Mouse (Mus musculus) CH12F3 (cell line): Measurements from ENCODE around the gene Phf6.
"Not testable (repeated sequence)": the region's sequence is repeated elsewhere in the genome, so short reads cannot be mapped to it uniquely, and the experiment has no call there.

ENCODE experiments used
- in situ Hi-C: fragments of 300-500 bp; cut with MboI; formaldehyde crosslinking; loops from 2 replicates; pipeline ENCODE4 v1.14.3; 2020; ENCODE audit warnings: low sequenced_read_pairs

Phf6 gene

DNA sequence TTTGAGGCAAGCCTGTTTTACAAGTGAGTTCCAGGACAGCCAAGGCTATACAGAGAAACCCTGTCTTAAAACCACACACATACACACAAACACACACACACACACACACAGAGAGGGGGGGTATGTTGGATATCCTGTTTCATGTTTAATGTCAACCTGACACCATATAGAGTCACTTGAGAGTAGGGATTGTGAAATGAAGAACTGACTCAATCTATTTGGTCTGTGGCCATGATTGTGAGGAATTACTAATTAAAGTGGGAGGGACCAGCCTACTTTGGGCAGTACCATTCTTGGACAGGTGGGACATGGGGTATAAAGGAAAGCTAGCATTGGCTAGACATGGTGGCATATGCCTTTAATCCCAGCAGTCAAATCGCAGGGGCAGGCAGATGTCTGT lies 60.6 kb downstream of the Phf6 start:
- in situ Hi-C loops: no loop called here

DNA sequence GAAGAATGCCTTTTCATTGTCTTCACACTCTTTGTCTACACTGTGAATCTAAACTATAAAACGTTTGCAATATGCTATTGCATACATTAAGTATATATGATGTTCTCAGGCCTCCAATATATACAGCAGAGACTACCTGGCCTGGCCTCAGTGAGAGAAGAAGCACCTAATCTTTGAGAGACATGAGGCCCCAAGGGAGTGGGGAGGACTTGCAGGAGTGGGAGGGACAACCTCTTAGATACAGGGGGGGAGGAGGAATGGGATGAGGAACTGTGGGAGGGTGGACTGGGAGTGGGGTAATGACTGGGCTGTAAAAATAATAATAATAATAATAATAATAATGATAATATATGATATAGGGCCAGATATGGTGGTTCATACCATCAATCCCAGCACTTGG lies 66.5 kb downstream of the Phf6 start:
- in situ Hi-C loops: no loop called here

DNA sequence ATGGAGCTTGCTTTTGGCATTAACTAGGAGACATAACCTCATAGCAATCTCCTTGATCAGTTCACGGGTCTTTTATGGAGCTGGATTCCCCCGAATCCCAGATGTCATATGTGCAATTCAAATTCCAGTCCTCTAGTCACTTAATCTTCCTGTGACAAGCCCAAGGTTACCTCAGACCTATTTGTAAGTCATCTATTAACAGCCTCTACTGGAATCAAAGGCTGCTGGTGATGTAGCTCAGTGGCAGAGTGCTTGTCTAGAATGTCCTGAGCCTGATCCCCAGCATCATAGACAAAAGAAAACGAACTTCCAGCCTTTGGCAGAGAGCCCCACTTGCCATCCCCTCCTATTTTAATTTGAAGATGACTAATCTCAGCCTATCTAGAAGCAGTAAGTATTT lies 69.3 kb downstream of the Phf6 start:
- in situ Hi-C loops: no loop called here

DNA sequence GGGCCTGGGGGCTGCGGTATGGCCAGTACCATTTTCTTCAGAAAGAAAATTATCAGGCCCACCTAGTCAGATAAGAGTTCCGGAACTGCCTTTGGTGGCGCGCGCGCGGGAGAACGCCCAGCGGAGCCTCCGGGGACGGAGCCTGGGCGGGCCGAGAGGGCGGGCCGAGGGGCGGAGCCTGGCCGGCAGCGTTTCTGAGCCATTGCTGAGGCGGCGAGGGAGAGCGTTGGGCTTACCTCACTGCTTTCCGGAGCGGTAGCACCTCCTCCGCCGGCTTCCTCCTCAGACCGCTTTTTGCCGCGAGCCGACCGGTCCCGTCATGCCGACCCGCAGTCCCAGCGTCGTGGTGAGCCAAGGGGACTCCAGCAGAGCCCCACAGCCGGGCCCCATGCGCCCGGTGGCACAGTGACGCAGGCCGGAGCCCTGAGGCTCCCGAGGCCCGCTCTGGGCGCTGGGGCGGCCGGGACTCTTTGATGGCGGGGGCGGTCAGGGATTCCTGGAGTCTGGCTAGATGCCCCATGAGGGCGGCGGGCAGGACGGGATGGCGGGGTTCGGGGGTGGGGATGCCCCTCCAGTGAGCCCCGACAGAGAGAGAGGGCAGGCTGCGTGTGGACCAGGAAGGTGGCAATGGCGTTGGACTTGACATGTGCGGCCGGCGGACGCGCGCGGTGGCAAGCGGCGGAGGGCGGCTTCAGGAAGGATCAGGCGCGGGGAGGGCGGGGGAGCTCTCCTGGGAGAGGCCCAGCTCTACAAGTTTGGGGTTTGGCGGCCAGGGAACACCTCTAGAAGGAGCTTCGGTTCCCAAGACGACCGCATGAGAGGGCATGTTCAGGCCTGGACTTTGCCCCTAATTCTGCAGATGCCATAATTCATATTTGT lies 76.1 kb downstream of the Phf6 start, which contains the start of gene Hprt:
Hprt (plus strand) TSS at position 233 of the 879 bp plus-strand sequence.
- in situ Hi-C loops: no loop called here

DNA sequence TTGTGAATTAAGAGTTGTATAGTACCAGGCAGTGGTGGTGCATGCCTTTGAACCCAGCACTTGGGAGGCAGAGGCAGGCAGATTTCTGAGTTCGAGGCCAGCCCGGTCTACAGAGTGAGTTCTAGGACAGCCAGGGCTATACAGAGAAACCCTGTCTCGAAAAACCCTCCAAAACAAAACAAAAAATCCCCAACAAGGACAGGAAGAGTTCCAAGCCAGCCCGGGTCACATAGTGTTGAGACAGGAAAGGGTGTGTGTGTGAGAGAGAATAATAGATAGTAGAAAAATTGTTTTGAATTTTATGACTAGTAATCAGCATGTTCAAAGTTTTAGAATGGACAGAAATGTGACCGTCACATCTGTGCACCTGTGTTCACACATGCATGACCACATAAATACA lies 82.7 kb downstream of the Phf6 start:
- in situ Hi-C loops: not testable (repeated sequence)

DNA sequence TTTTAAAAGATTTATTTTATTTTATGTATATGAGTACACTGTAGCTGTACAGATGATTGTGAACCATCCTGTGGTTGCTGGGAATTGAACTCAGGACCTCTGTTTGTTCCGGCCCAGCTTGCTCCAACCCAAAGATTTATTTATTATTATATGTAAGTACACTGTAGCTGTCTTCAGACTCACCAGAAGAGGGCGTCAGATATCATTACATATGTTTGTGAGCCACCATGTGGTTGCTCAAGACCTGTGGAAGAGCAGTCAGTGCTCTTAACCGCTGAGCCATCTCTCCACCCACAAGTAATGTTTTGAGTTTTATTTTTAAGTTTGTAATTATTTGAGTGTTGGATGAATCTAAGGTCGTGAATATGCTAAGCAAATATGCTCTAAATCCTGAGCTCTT lies 92.8 kb downstream of the Phf6 start:
- in situ Hi-C loops: loop anchor here (25.0 kb wide), 1 partner anchor 257 kb away; the partner anchor contains the start of genes Fam122b and Fam122c

DNA sequence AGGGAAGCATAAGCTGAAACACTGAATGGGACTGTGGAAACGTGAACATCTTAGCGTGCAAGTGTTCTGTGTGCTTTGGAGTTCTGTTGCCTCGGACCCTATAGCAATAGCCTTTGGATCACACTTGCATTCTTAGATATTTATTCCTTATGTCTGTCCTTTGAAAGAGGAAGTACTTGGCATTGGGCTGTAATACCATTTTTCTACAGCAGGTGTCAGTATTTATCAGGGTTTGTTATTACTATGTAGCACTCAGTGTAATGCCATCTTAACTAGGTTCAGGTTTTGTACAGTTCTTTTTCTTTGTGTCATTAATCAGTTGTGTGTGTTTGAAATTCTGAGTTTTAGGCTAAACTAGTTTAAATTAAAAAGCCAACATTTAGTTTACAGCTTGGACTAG lies 94.0 kb downstream of the Phf6 start:
- in situ Hi-C loops: loop anchor here (25.0 kb wide), 1 partner anchor 256 kb away; the partner anchor contains the start of genes Fam122b and Fam122c
